Mouse (Mus musculus) liver, postnatal 0 days (tissue): ENCODE measurements at regions not wholly inside any gene's neighbourhood (a gene's known extent, or its start where the extent isn't known, plus 50 kb on each side); places are given as distances from the start of the nearest gene placed in this dataset.

Source experiments
- CTCF ChIP-seq: sonication (generic); IDR thresholded peaks from 2 replicates; pipeline ENCODE4 v1.5.1; 2016; ENCODE audit warnings: antibody characterized with exemption, low read depth
- EP300 ChIP-seq: IDR thresholded peaks from 2 replicates; pipeline ENCODE4 v1.6.1; 2016; ENCODE audit warnings: antibody characterized with exemption, low read depth, mild to moderate bottlenecking

DNA sequence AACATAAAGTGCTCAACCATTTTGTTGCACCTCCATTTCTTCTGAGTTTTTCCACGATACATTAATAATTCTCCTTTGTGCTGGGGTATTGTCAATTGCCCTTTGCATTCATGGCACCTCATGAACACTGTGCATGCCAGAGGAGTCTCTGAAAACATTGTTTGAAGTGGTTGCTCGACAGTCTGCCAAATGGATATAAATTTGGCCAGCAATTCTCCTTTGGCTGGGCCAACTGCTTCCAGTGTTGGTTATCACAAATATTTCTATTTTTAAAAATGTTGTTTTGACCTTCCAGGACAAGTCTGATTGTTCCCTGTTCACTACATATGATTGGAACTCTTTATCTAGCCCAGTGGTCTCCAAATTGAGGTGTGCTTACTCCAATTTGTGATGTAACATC lies 184.1 kb upstream of the 9630041A04Rik start:
- TF ChIP-seq CTCF = no peak
- TF ChIP-seq EP300 = no peak
